ENCODE assay signal across 8 mouse cellular contexts in the genomic region with DNA sequence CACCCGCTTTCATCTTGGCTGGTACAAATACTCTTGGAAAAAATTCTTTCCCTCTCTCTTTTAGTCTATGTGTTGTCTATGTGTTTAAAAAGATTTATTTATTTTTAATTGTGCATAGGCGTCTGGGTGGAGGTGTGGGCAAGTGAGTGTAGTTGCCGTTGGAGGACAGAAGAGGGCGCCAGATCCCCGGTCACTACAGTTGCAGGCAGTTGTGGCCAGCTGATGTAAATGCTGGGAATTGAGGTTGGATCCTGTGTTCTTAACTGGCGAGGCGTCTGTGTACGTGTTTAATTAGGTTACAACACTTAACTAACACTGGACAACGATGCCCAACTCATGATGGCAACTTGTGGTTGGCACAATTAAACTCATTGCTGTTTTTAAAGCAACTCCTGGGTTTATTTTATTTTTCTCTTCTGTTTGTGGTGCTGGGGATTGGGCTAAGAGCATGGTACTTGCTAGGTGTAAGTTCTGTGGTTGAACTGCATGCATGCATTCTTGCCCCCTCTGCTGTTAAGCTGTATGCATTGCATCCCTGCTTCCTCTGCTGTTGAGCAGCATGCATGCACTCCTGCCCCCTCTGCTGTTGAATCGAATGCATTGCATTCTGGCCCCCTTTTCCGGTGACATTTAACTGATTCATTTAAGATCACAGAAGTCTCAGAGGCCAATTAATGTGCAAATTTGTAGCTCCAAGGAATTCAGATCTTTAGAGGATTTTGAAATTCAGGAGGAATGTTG. TPM values are rescaled to one million over a fixed set of nuclear protein-coding genes. Genes with fewer than 3 reads are reported as not detected.
A peak's percentile ranks its signal among the peaks of the same experiment; 100 is the strongest.
DNase-seq lines count a peak whose midpoint lies in the region; ATAC-seq and TF ChIP-seq lines count a peak whose summit lies in the region.

No protein-coding gene starts in this region.

- H3K36me3 ChIP-seq in intestine, embryonic 14.5 days (ENCODE audit: control insufficient read depth, insufficient read depth, low read length): no peaks in the 10 kb centered on the region
- H3K36me3 ChIP-seq in intestine, embryonic 16.5 days (ENCODE audit: control insufficient read depth, insufficient read depth, low read length): no peaks in the 10 kb centered on the region
- H3K36me3 ChIP-seq in intestine, embryonic 15.5 days: no peaks in the 10 kb centered on the region
- H3K36me3 ChIP-seq in limb, embryonic 10.5 days: no peaks in the 10 kb centered on the region
- H3K36me3 ChIP-seq in midbrain, postnatal 0 days (ENCODE audit: insufficient read depth, low read length): no peaks in the 10 kb centered on the region
- H3K36me3 ChIP-seq in spleen, adult 2 months (ENCODE audit: control insufficient read depth, insufficient read depth, low read length): no peaks in the 10 kb centered on the region

- TF ChIP-seq CTCF in midbrain, postnatal 0 days (IDR thresholded peaks at IDR 0.05): peak; percentile 99
- peak; percentile 97; the same call in 1 of the 2 replicates for TF ChIP-seq CTCF in spleen, adult 2 months (IDR thresholded peaks at IDR 0.05; ENCODE audit: extremely low read depth, insufficient read depth, insufficient read length, insufficient replicate concordance)

- H3K4me3 ChIP-seq in intestine, embryonic 14.5 days (ENCODE audit: low read depth, low read length): no peak overlapping the region
- H3K4me3 ChIP-seq in intestine, embryonic 16.5 days (ENCODE audit: low read length): no peak overlapping the region
- no peak overlapping the region for H3K4me3 ChIP-seq in intestine, embryonic 15.5 days (replicated peaks)
- no peak overlapping the region for H3K4me3 ChIP-seq in limb, embryonic 10.5 days
- H3K4me3 ChIP-seq in midbrain, postnatal 0 days (ENCODE audit: low read depth, low read length): no peak overlapping the region
- no peak overlapping the region for H3K4me3 ChIP-seq in spleen, adult 2 months (ENCODE audit: extremely low read depth, insufficient read depth, insufficient read length)

- peaks cover 4% of the 10 kb centered on the region for H3K4me1 ChIP-seq in intestine, embryonic 14.5 days (replicated peaks; ENCODE audit: control insufficient read depth, insufficient read depth, low read length)
- H3K4me1 ChIP-seq in intestine, embryonic 16.5 days (ENCODE audit: control insufficient read depth, insufficient read depth, low read length): no peaks in the 10 kb centered on the region; the same call in 1 of the 2 replicates
- peaks cover 11% of the 10 kb centered on the region; the same call in 1 of the 2 replicates for H3K4me1 ChIP-seq in intestine, embryonic 15.5 days (replicated peaks)
- peaks cover 10% of the 10 kb centered on the region; the same call in 1 of the 2 replicates for H3K4me1 ChIP-seq in limb, embryonic 10.5 days
- no peaks in the 10 kb centered on the region for H3K4me1 ChIP-seq in midbrain, postnatal 0 days (ENCODE audit: insufficient read depth, low read length)
- H3K4me1 ChIP-seq in spleen, adult 2 months (ENCODE audit: control insufficient read depth, insufficient read depth, insufficient read length): no peaks in the 10 kb centered on the region

- no peak for ATAC-seq in intestine, embryonic 14.5 days (replicated peaks; ENCODE audit: low FRiP score, low TSS enrichment, low read depth)
- ATAC-seq in intestine, embryonic 16.5 days: no peak
- peak; percentile 61 for ATAC-seq in intestine, embryonic 15.5 days
- peak; percentile 74; the same call in 1 of the 2 replicates for ATAC-seq in midbrain, postnatal 0 days (ENCODE audit: low FRiP score)

- H3K4me2 ChIP-seq in intestine, embryonic 14.5 days (ENCODE audit: low read length): no peak overlapping the region
- no peak overlapping the region for H3K4me2 ChIP-seq in intestine, embryonic 16.5 days (ENCODE audit: low read depth, low read length)
- no peak overlapping the region for H3K4me2 ChIP-seq in intestine, embryonic 15.5 days (replicated peaks)
- no peak overlapping the region for H3K4me2 ChIP-seq in midbrain, postnatal 0 days (ENCODE audit: low read depth, low read length, poor library complexity, severe bottlenecking)

- DNase-seq in intestine, embryonic 14.5 days (ENCODE audit: low spot score): peak; percentile 78
- DNase-seq in cerebellum, adult 9-11 months: peak; percentile 67
- DNase-seq in frontal cortex, postnatal 36 days (ENCODE audit: low spot score in 2 of 2): peak; percentile 72 to 91
- DNase-seq in limb, embryonic 10.5 days (ENCODE audit: low spot score): peak; percentile 79
- DNase-seq in midbrain, postnatal 0 days (ENCODE audit: low spot score): peak; percentile 95
- DNase-seq in spleen, adult 2 months (ENCODE audit: low read depth in 1 of 2, low spot score in 2 of 2): peak; percentile 85 to 87

- no peaks in the 10 kb centered on the region for H3K9me3 ChIP-seq in intestine, embryonic 14.5 days (ENCODE audit: control insufficient read depth, low read length)
- H3K9me3 ChIP-seq in intestine, embryonic 16.5 days (ENCODE audit: control insufficient read depth, low read length): no peaks in the 10 kb centered on the region
- H3K9me3 ChIP-seq in intestine, embryonic 15.5 days: no peaks in the 10 kb centered on the region
- H3K9me3 ChIP-seq in limb, embryonic 10.5 days (replicated peaks): no peaks in the 10 kb centered on the region
- H3K9me3 ChIP-seq in midbrain, postnatal 0 days (ENCODE audit: low read length): no peaks in the 10 kb centered on the region

- H3K9ac ChIP-seq in intestine, embryonic 14.5 days (ENCODE audit: low read length): no peak overlapping the region
- H3K9ac ChIP-seq in intestine, embryonic 16.5 days (ENCODE audit: low read depth, low read length): no peak overlapping the region
- no peak overlapping the region for H3K9ac ChIP-seq in intestine, embryonic 15.5 days
- no peak overlapping the region for H3K9ac ChIP-seq in midbrain, postnatal 0 days (replicated peaks; ENCODE audit: low read length, poor library complexity, severe bottlenecking)

- H3K27ac ChIP-seq in intestine, embryonic 14.5 days (ENCODE audit: low read depth): no peak overlapping the region
- no peak overlapping the region for H3K27ac ChIP-seq in intestine, embryonic 16.5 days (ENCODE audit: low read length)
- H3K27ac ChIP-seq in intestine, embryonic 15.5 days: no peak overlapping the region
- no peak overlapping the region for H3K27ac ChIP-seq in limb, embryonic 10.5 days
- no peak overlapping the region for H3K27ac ChIP-seq in midbrain, postnatal 0 days (ENCODE audit: low read depth, low read length)
- no peak overlapping the region for H3K27ac ChIP-seq in spleen, adult 2 months (ENCODE audit: insufficient read depth, low read length)

- TF ChIP-seq POLR2A in spleen, adult 2 months (IDR thresholded peaks at IDR 0.05; ENCODE audit: low read depth, low read length): no peak

- no peaks in the 10 kb centered on the region for H3K27me3 ChIP-seq in intestine, embryonic 14.5 days (replicated peaks; ENCODE audit: control insufficient read depth, insufficient read depth, low read length)
- H3K27me3 ChIP-seq in intestine, embryonic 16.5 days (replicated peaks; ENCODE audit: control insufficient read depth, insufficient read depth, low read length): no peaks in the 10 kb centered on the region
- no peaks in the 10 kb centered on the region for H3K27me3 ChIP-seq in intestine, embryonic 15.5 days (replicated peaks)
- no peaks in the 10 kb centered on the region for H3K27me3 ChIP-seq in limb, embryonic 10.5 days (ENCODE audit: low read depth, poor library complexity, severe bottlenecking)
- H3K27me3 ChIP-seq in midbrain, postnatal 0 days (ENCODE audit: insufficient read depth, low read length): no peaks in the 10 kb centered on the region
- H3K27me3 ChIP-seq in spleen, adult 2 months (ENCODE audit: control insufficient read depth, insufficient read depth, low read length): no peaks in the 10 kb centered on the region

- 80% methylated on average over 11 of the region's 11 CpGs for WGBS in intestine, embryonic 14.5 days
- WGBS in intestine, embryonic 16.5 days: 74% methylated on average over 11 of the region's 11 CpGs
- 75% methylated on average over 11 of the region's 11 CpGs for WGBS in intestine, embryonic 15.5 days
- 78% methylated on average over 11 of the region's 11 CpGs for WGBS in limb, embryonic 10.5 days
- 76% methylated on average over 11 of the region's 11 CpGs for WGBS in midbrain, postnatal 0 days
- 76% methylated on average over 11 of the region's 11 CpGs for WGBS in spleen, adult 2 months

RNA-seq across cellular contexts. Expression of a gene that starts 17.7 kb away (rescaled TPM):
- 40.8 and 43.6 TPM in 2 replicates for polyA plus RNA-seq in intestine, embryonic 14.5 days (2014; fragmentation: Nextera tagmentation; extraction: Ambion mirVana)
- polyA plus RNA-seq in intestine, embryonic 16.5 days (2015; fragmentation: Nextera tagmentation; extraction: Ambion mirVana): 36.1 and 38.7 TPM in 2 replicates
- 41.7 and 43.6 TPM in 2 replicates for polyA plus RNA-seq in intestine, embryonic 15.5 days (2015; fragmentation: Nextera tagmentation; extraction: Ambion mirVana)
- polyA plus RNA-seq in limb, embryonic 10.5 days (2016; fragmentation: Nextera tagmentation; extraction: Ambion mirVana): 34.6 and 47.5 TPM in 2 replicates
- 33.7 and 35.2 TPM in 2 replicates for total RNA-seq in midbrain, postnatal 0 days (2014; rRNA removed)
- polyA plus RNA-seq in midbrain, postnatal 0 days (2015; fragmentation: Nextera tagmentation; extraction: Ambion mirVana): 32.6 and 37.3 TPM in 2 replicates
- 21.2 and 22.2 TPM in 2 replicates for polyA plus RNA-seq in spleen, adult 2 months (2012; rRNA removed)

RNA-seq across cellular contexts. Expression of a gene that starts 58.6 kb away (rescaled TPM):
- polyA plus RNA-seq in intestine, embryonic 14.5 days (2014; fragmentation: Nextera tagmentation; extraction: Ambion mirVana): not detected in 2 replicates
- not detected in 2 replicates for polyA plus RNA-seq in intestine, embryonic 16.5 days (2015; fragmentation: Nextera tagmentation; extraction: Ambion mirVana)
- not detected in 2 replicates for polyA plus RNA-seq in intestine, embryonic 15.5 days (2015; fragmentation: Nextera tagmentation; extraction: Ambion mirVana)
- polyA plus RNA-seq in limb, embryonic 10.5 days (2016; fragmentation: Nextera tagmentation; extraction: Ambion mirVana): not detected in 2 replicates
- not detected in 2 replicates for total RNA-seq in midbrain, postnatal 0 days (2014; rRNA removed)
- polyA plus RNA-seq in midbrain, postnatal 0 days (2015; fragmentation: Nextera tagmentation; extraction: Ambion mirVana): not detected in 2 replicates
- not detected in 2 replicates for polyA plus RNA-seq in spleen, adult 2 months (2012; rRNA removed)

Comparison
In these comparisons a context has a peak if more than half of its experiments do, and no peak if none do; other contexts are left out.
1. ATAC-seq: peak in intestine, embryonic 15.5 days (single experiment) and midbrain, postnatal 0 days (single experiment); none in intestine, embryonic 14.5 days (single experiment) and intestine, embryonic 16.5 days (single experiment).
2. Peak in every context shown above with its lines, with median percentiles within 50 percentile points of each other: DNase-seq.